Mouse (Mus musculus) splenic B cell, adult 2 months (primary cell): ENCODE results near the gene Xkr7.

Experiments
- DNase-seq: peaks from one replicate; pipeline ENCODE4 v3.0.0-alpha.2; 2011; ENCODE audit warnings: low read depth, low spot score
- H3K27me3 ChIP-seq: 2 replicates; pipeline ENCODE4 v1.6.1; 2012; ENCODE audit warnings: mild to moderate bottlenecking, low read length, moderate library complexity, mixed read lengths; ENCODE audit not compliant: control insufficient read depth, poor library complexity, insufficient read depth, severe bottlenecking
- H3K36me3 ChIP-seq: 2 replicates; pipeline ENCODE4 v1.6.1; 2012; ENCODE audit warnings: mild to moderate bottlenecking, low read length, moderate library complexity, mixed read lengths; ENCODE audit not compliant: control insufficient read depth, poor library complexity, insufficient read depth, severe bottlenecking

Xkr7 gene

GRCm38 (mm10) chr2:153051095-153051494 is 19.4 kb downstream of the Xkr7 start:
- DNase-seq, result no peak
- no peaks in the 10 kb centered on the region for H3K27me3 ChIP-seq
- no peaks in the 10 kb centered on the region for H3K36me3 ChIP-seq

- Histone ChIP-seq H3K27me3 (no peaks in the 10 kb centered on the region), H3K36me3 (no peaks in the 10 kb centered on the region)
- DNase-seq, result peak; percentile 6
Observed at GRCm38 (mm10) chr2:153051537-153051936, 19.9 kb downstream of the Xkr7 start.

- Histone ChIP-seq H3K27me3 (no peaks in the 10 kb centered on the region), H3K36me3 (no peaks in the 10 kb centered on the region)
- DNase-seq, result peak; percentile 24
Observed at GRCm38 (mm10) chr2:153052700-153053351, 21.2 kb downstream of the Xkr7 start.

GRCm38 (mm10) chr2:153053896-153054295 is 22.2 kb downstream of the Xkr7 start:
- Histone ChIP-seq H3K36me3 (no peaks in the 10 kb centered on the region), H3K27me3 (no peaks in the 10 kb centered on the region)
- DNase-seq, result no peak

- no peaks in the 10 kb centered on the region for H3K36me3 ChIP-seq
- peak; percentile 25 for DNase-seq
- no peaks in the 10 kb centered on the region for H3K27me3 ChIP-seq
Observed at GRCm38 (mm10) chr2:153055270-153055920, 23.7 kb downstream of the Xkr7 start.

GRCm38 (mm10) chr2:153058365-153058764 is 26.7 kb downstream of the Xkr7 start:
- no peak for DNase-seq
- no peaks in the 10 kb centered on the region for H3K27me3 ChIP-seq
- no peaks in the 10 kb centered on the region for H3K36me3 ChIP-seq

GRCm38 (mm10) chr2:153060216-153060615 is 28.6 kb downstream of the Xkr7 start:
- no peak for DNase-seq
- no peaks in the 10 kb centered on the region for H3K36me3 ChIP-seq
- no peaks in the 10 kb centered on the region for H3K27me3 ChIP-seq

- DNase-seq, result no peak
- no peaks in the 10 kb centered on the region for H3K36me3 ChIP-seq
- H3K27me3 ChIP-seq, result no peaks in the 10 kb centered on the region
Observed at GRCm38 (mm10) chr2:153063394-153063793, 31.7 kb downstream of the Xkr7 start.

- DNase-seq, result no peak
- Histone ChIP-seq H3K36me3 (no peaks in the 10 kb centered on the region), H3K27me3 (no peaks in the 10 kb centered on the region)
Observed at GRCm38 (mm10) chr2:153064190-153064970, 32.7 kb downstream of the Xkr7 start.

- Histone ChIP-seq H3K36me3 (no peaks in the 10 kb centered on the region), H3K27me3 (no peaks in the 10 kb centered on the region)
- DNase-seq, result no peak
Observed at GRCm38 (mm10) chr2:153065747-153066508, 34.3 kb downstream of the Xkr7 start, which contains the start of gene Ccm2l. TSS of gene Ccm2l (plus strand) at chr2:153065955.

- DNase-seq, result no peak
- H3K36me3 ChIP-seq, result no peaks in the 10 kb centered on the region
- H3K27me3 ChIP-seq, result no peaks in the 10 kb centered on the region
Observed at GRCm38 (mm10) chr2:153066991-153067390, 35.3 kb downstream of the Xkr7 start.

GRCm38 (mm10) chr2:153070762-153071490 is 39.3 kb downstream of the Xkr7 start:
- no peaks in the 10 kb centered on the region for H3K36me3 ChIP-seq
- no peaks in the 10 kb centered on the region for H3K27me3 ChIP-seq
- peak; percentile 62 for DNase-seq

- Histone ChIP-seq H3K27me3 (no peaks in the 10 kb centered on the region), H3K36me3 (no peaks in the 10 kb centered on the region)
- DNase-seq, result no peak
Observed at GRCm38 (mm10) chr2:153071491-153072184, 40.0 kb downstream of the Xkr7 start.
